Mouse (Mus musculus): ENCODE measurements around the gene 4930469K13Rik. TPM values are rescaled to one million over a fixed set of nuclear protein-coding genes. Genes with fewer than 3 reads are reported as not detected.
A peak's percentile ranks its signal among the peaks of the same experiment; 100 is the strongest.

Gene 4930469K13Rik
- polyA plus RNA-seq, 1 experiment = not detected

GRCm38 (mm10) chr11:33986525-33986924 lies 111.8 kb downstream of the 4930469K13Rik start:
- TF ChIP-seq CTCF (IDR thresholded peaks at IDR 0.05; ENCODE audit: control insufficient read depth, insufficient read depth, low read length) = no peak
- no peak for TF ChIP-seq POLR2A (IDR thresholded peaks at IDR 0.05; ENCODE audit: borderline replicate concordance, control insufficient read depth, low read depth, low read length)
- Histone ChIP-seq H3K4me3 (replicated peaks; ENCODE audit: control insufficient read depth, low read depth, low read length) (no peak overlapping the region), H3K4me1 (ENCODE audit: control insufficient read depth, insufficient read depth, low read length) (no peaks in the 10 kb centered on the region), H3K27ac (ENCODE audit: control insufficient read depth, insufficient read depth, low read depth, low read length, poor library complexity) (no peak overlapping the region)
- WGBS = 25% methylated on average over 2 of the region's 2 CpGs

GRCm38 (mm10) chr11:33980146-33980545 lies 118.2 kb downstream of the 4930469K13Rik start:
- H3K27ac ChIP-seq (ENCODE audit: control insufficient read depth, insufficient read depth, low read depth, low read length, poor library complexity) = no peak overlapping the region
- no peak overlapping the region for H3K4me3 ChIP-seq (replicated peaks; ENCODE audit: control insufficient read depth, low read depth, low read length)
- 68% methylated on average over 4 of the region's 4 CpGs for WGBS
- TF ChIP-seq CTCF (IDR thresholded peaks at IDR 0.05; ENCODE audit: control insufficient read depth, insufficient read depth, low read length) (no peak), POLR2A (IDR thresholded peaks at IDR 0.05; ENCODE audit: borderline replicate concordance, control insufficient read depth, low read depth, low read length) (no peak)
- H3K4me1 ChIP-seq (ENCODE audit: control insufficient read depth, insufficient read depth, low read length) = no peaks in the 10 kb centered on the region

- no peak for TF ChIP-seq POLR2A (IDR thresholded peaks at IDR 0.05; ENCODE audit: borderline replicate concordance, control insufficient read depth, low read depth, low read length)
- no peak for TF ChIP-seq CTCF (IDR thresholded peaks at IDR 0.05; ENCODE audit: control insufficient read depth, insufficient read depth, low read length)
- WGBS = 81% methylated on average over 2 of the region's 2 CpGs
- Histone ChIP-seq H3K4me3 (replicated peaks; ENCODE audit: control insufficient read depth, low read depth, low read length) (no peak overlapping the region), H3K27ac (ENCODE audit: control insufficient read depth, insufficient read depth, low read depth, low read length, poor library complexity) (no peak overlapping the region), H3K4me1 (ENCODE audit: control insufficient read depth, insufficient read depth, low read length) (no peaks in the 10 kb centered on the region)
These were observed 123.2 kb downstream of the 4930469K13Rik start for GRCm38 (mm10) chr11:33975121-33975520.

GRCm38 (mm10) chr11:33974341-33975040 lies 123.9 kb downstream of the 4930469K13Rik start:
- WGBS = 87% methylated on average over 14 of the region's 14 CpGs
- TF ChIP-seq CTCF (IDR thresholded peaks at IDR 0.05; ENCODE audit: control insufficient read depth, insufficient read depth, low read length) (no peak), POLR2A (IDR thresholded peaks at IDR 0.05; ENCODE audit: borderline replicate concordance, control insufficient read depth, low read depth, low read length) (no peak)

GRCm38 (mm10) chr11:33972114-33972513 lies 126.2 kb downstream of the 4930469K13Rik start:
- TF ChIP-seq CTCF (IDR thresholded peaks at IDR 0.05; ENCODE audit: control insufficient read depth, insufficient read depth, low read length) (no peak), POLR2A (IDR thresholded peaks at IDR 0.05; ENCODE audit: borderline replicate concordance, control insufficient read depth, low read depth, low read length) (no peak)
- H3K4me1 ChIP-seq (ENCODE audit: control insufficient read depth, insufficient read depth, low read length) = no peaks in the 10 kb centered on the region
- H3K27ac ChIP-seq (ENCODE audit: control insufficient read depth, insufficient read depth, low read depth, low read length, poor library complexity) = no peak overlapping the region
- no peak overlapping the region for H3K4me3 ChIP-seq (replicated peaks; ENCODE audit: control insufficient read depth, low read depth, low read length)
- 75% methylated on average over 7 of the region's 7 CpGs for WGBS

More at GRCm38 (mm10) chr11:33974341-33975040, 123.9 kb downstream of the 4930469K13Rik start:
- no peak overlapping the region for H3K4me3 ChIP-seq (replicated peaks; ENCODE audit: control insufficient read depth, low read depth, low read length)
- H3K27ac ChIP-seq (ENCODE audit: control insufficient read depth, insufficient read depth, low read depth, low read length, poor library complexity) = no peak overlapping the region
- H3K4me1 ChIP-seq (ENCODE audit: control insufficient read depth, insufficient read depth, low read length) = no peaks in the 10 kb centered on the region

GRCm38 (mm10) chr11:33969199-33969598 lies 129.2 kb downstream of the 4930469K13Rik start:
- H3K27ac ChIP-seq (ENCODE audit: control insufficient read depth, insufficient read depth, low read depth, low read length, poor library complexity) = no peak overlapping the region
- no peak for TF ChIP-seq CTCF (IDR thresholded peaks at IDR 0.05; ENCODE audit: control insufficient read depth, insufficient read depth, low read length)
- TF ChIP-seq POLR2A (IDR thresholded peaks at IDR 0.05; ENCODE audit: borderline replicate concordance, control insufficient read depth, low read depth, low read length) = no peak
- 79% methylated on average over 3 of the region's 3 CpGs for WGBS
- no peak overlapping the region for H3K4me3 ChIP-seq (replicated peaks; ENCODE audit: control insufficient read depth, low read depth, low read length)
- H3K4me1 ChIP-seq (ENCODE audit: control insufficient read depth, insufficient read depth, low read length) = no peaks in the 10 kb centered on the region

GRCm38 (mm10) chr11:33967708-33968107 lies 130.6 kb downstream of the 4930469K13Rik start:
- H3K4me1 ChIP-seq (ENCODE audit: control insufficient read depth, insufficient read depth, low read length) = no peaks in the 10 kb centered on the region
- 3% methylated on average over 4 of the region's 4 CpGs for WGBS
- H3K4me3 ChIP-seq (replicated peaks; ENCODE audit: control insufficient read depth, low read depth, low read length) = no peak overlapping the region
- H3K27ac ChIP-seq (ENCODE audit: control insufficient read depth, insufficient read depth, low read depth, low read length, poor library complexity) = no peak overlapping the region
- TF ChIP-seq POLR2A (IDR thresholded peaks at IDR 0.05; ENCODE audit: borderline replicate concordance, control insufficient read depth, low read depth, low read length) = no peak
- no peak for TF ChIP-seq CTCF (IDR thresholded peaks at IDR 0.05; ENCODE audit: control insufficient read depth, insufficient read depth, low read length)

GRCm38 (mm10) chr11:33965380-33965779 lies 133.0 kb downstream of the 4930469K13Rik start:
- no peak overlapping the region for H3K27ac ChIP-seq (ENCODE audit: control insufficient read depth, insufficient read depth, low read depth, low read length, poor library complexity)
- H3K4me3 ChIP-seq (replicated peaks; ENCODE audit: control insufficient read depth, low read depth, low read length) = no peak overlapping the region
- TF ChIP-seq CTCF (IDR thresholded peaks at IDR 0.05; ENCODE audit: control insufficient read depth, insufficient read depth, low read length) (0 out of 2 replicates have a peak, but pooled peaks have one; percentile 23), POLR2A (IDR thresholded peaks at IDR 0.05; ENCODE audit: borderline replicate concordance, control insufficient read depth, low read depth, low read length) (no peak)
- no peaks in the 10 kb centered on the region for H3K4me1 ChIP-seq (ENCODE audit: control insufficient read depth, insufficient read depth, low read length)
- 3% methylated on average over 2 of the region's 2 CpGs for WGBS
